Mouse (Mus musculus): ENCODE measurements around the gene Drd1. TPM values are rescaled to one million over a fixed set of nuclear protein-coding genes. Genes with fewer than 3 reads are reported as not detected.

The Drd1 gene
- not detected for total RNA-seq (2023)

DNA sequence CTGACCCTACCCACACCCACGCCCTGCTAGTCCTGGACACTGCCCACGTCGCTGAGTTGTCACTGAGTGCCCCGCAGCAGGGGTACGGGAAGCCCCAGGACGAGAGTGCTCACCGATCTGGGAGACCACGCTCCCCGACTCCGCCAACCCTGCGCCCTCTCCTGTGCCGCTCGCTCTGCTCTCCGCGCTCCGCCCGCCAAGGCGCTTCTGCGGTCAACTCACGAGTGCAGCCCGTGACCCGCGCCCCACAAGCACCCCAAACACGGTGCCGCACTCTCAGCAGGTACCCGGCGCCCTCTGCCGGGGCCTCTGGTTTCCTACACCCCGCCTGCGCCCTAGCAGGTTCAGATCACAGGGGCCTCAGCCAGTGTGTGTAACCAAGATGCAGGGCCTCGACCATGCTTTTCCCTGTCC lies at the start of gene Drd1:
TSS of gene Drd1 (minus strand) at position 258 of the 414 bp plus-strand sequence.

GRCm38 (mm10) chr13:54071606-54072331 lies 16.3 kb upstream of the Drd1 start, which contains the start of gene Sfxn1:
Sfxn1 (plus strand) TSS chr13:54071869.

Other genes with a start within 250 kb of the Drd1 start
- gene Sfxn1, start 16.2 kb upstream of the Drd1 start, total RNA-seq (2023), result 24.5 TPM
- gene Hrh2, start 136.4 kb upstream of the Drd1 start, total RNA-seq (2023), result 10.1 TPM

Data from CD8-positive naive resting alpha-beta T cell, adult 57 days (primary cell).